Mouse (Mus musculus): ENCODE measurements around the gene Mylk.

Gene Mylk

GRCm38 (mm10) chr16:34941915-34942314 lies 196.9 kb downstream of the Mylk start:
- no peak for ATAC-seq (ENCODE audit: low TSS enrichment)

GRCm38 (mm10) chr16:34946301-34946700 lies 201.3 kb downstream of the Mylk start:
- ATAC-seq (ENCODE audit: low TSS enrichment): no peak

GRCm38 (mm10) chr16:34950935-34951334 lies 205.9 kb downstream of the Mylk start:
- ATAC-seq (ENCODE audit: low TSS enrichment): no peak

GRCm38 (mm10) chr16:34952254-34952653 lies 207.2 kb downstream of the Mylk start:
- ATAC-seq (ENCODE audit: low TSS enrichment): no peak

- no peak for ATAC-seq (ENCODE audit: low TSS enrichment)
Measured at GRCm38 (mm10) chr16:34952798-34953197, 207.8 kb downstream of the Mylk start.

GRCm38 (mm10) chr16:34953501-34953900 lies 208.5 kb downstream of the Mylk start:
- no peak for ATAC-seq (ENCODE audit: low TSS enrichment)

GRCm38 (mm10) chr16:34957487-34958230 lies 212.6 kb downstream of the Mylk start:
- no peak for ATAC-seq (ENCODE audit: low TSS enrichment)

- ATAC-seq (ENCODE audit: low TSS enrichment): no peak
Measured at GRCm38 (mm10) chr16:34958667-34959066, 213.7 kb downstream of the Mylk start.

GRCm38 (mm10) chr16:34959261-34959660 lies 214.3 kb downstream of the Mylk start:
- ATAC-seq (ENCODE audit: low TSS enrichment): no peak

GRCm38 (mm10) chr16:34960243-34960642 lies 215.2 kb downstream of the Mylk start:
- ATAC-seq (ENCODE audit: low TSS enrichment): no peak

GRCm38 (mm10) chr16:34960866-34961582 lies 216.0 kb downstream of the Mylk start:
- ATAC-seq (ENCODE audit: low TSS enrichment): no peak

GRCm38 (mm10) chr16:34962322-34962721 lies 217.3 kb downstream of the Mylk start:
- ATAC-seq (ENCODE audit: low TSS enrichment): no peak

- no peak for ATAC-seq (ENCODE audit: low TSS enrichment)
Measured at GRCm38 (mm10) chr16:34963008-34963407, 218.0 kb downstream of the Mylk start.

- no peak for ATAC-seq (ENCODE audit: low TSS enrichment)
Measured at GRCm38 (mm10) chr16:34966620-34967081, 221.6 kb downstream of the Mylk start.

GRCm38 (mm10) chr16:34967120-34967800 lies 222.2 kb downstream of the Mylk start:
- ATAC-seq (ENCODE audit: low TSS enrichment): peak; percentile 100

- ATAC-seq (ENCODE audit: low TSS enrichment): no peak
Measured at GRCm38 (mm10) chr16:34968181-34968580, 223.2 kb downstream of the Mylk start.

GRCm38 (mm10) chr16:34972471-34972870 lies 227.5 kb downstream of the Mylk start:
- no peak for ATAC-seq (ENCODE audit: low TSS enrichment)

- ATAC-seq (ENCODE audit: low TSS enrichment): peak; percentile 82
Measured at GRCm38 (mm10) chr16:34975544-34975943, 230.5 kb downstream of the Mylk start.

GRCm38 (mm10) chr16:34976630-34977029 lies 231.6 kb downstream of the Mylk start:
- ATAC-seq (ENCODE audit: low TSS enrichment): no peak

GRCm38 (mm10) chr16:34978018-34978417 lies 233.0 kb downstream of the Mylk start:
- no peak for ATAC-seq (ENCODE audit: low TSS enrichment)

GRCm38 (mm10) chr16:34981009-34981408 lies 236.0 kb downstream of the Mylk start:
- ATAC-seq (ENCODE audit: low TSS enrichment): no peak

- peak; percentile 81 for ATAC-seq (ENCODE audit: low TSS enrichment)
Measured at GRCm38 (mm10) chr16:34984203-34985030, 239.4 kb downstream of the Mylk start.
